Mouse (Mus musculus): ENCODE measurements around the gene Cyp2d11.

DNA sequence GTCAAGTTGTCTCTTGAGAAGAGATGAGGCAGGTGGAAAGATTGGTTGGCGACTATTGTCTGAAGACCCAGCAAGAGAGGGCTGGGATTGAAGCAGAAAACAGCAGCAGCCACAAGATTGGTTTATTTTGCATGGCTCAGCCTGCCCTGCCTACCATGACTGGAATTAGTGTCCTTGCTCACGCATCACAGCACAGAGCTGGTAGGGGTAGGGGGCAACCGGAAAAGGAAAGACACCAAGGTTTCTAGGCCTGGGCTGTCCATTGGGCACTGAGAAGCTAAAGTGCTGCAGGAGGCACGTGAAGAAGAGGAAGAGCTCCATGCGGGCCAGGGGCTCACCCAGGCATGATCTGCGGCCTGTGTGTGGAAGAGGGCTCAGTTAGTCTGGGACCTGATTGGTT is 8.9 kb upstream of the Cyp2d11 start:
- TF ChIP-seq POLR2A (IDR thresholded peaks at IDR 0.05; ENCODE audit: borderline replicate concordance, low read depth, low read length), result no peak
- TF ChIP-seq CTCF (IDR thresholded peaks at IDR 0.05; ENCODE audit: low read depth, low read length), result no peak
